In the genomic region with DNA sequence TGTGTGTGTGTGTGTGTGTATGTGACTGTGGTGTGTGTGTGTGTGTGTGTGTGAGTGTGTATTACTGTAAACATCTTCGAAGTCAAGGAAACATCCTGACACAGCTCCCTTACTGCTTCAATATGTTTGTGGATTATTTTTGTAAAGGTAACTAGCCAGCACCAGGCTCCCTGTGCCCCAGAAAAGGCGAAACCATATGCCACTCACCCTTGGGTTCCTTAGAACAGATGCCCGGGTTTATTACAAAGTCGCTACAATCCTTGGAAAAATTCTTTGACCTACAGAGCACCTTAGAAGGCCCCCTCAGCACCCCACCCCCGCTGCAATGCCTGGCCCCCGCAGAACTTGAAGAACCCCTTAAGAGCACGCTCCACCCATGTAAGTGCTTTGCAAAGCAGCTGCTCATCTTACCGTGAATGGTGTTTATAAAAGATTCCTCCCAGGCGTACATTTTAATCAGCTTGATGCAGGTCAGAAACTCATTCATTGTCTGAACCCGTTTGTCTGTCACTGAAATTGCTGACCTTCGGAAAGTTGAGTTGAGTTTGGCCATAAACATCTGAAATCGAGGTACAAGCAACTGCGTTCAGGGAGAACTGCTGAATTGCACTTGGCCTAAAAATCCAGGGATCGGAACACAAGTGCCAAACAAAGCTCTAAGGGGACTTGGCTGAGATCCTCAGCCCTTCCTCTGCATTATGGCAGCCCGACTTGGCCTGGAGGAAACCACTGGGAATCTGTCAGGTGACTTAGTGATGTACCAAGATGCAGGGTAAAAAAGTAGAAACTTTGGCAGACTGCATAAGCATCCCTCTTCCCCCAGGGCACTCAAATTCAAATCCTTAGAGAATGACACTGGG, we compare ENCODE assay signal across 28 mouse cellular contexts. TPM values are rescaled to one million over a fixed set of nuclear protein-coding genes. Genes with fewer than 3 reads are reported as not detected.
A peak's percentile ranks its signal among the peaks of the same experiment; 100 is the strongest.
DNase-seq lines count a peak whose midpoint lies in the region; ATAC-seq and TF ChIP-seq lines count a peak whose summit lies in the region.
"Had no signal": no experiment of that assay in that cellular context is flagged by ENCODE, and none has a peak within 500 bp of the region (broad histone marks: within the 10 kb centered on the region; RNA-seq: fewer than 3 reads in every experiment).

No protein-coding gene starts in this region.

- H3K4me2 ChIP-seq in heart, embryonic 12.5 days: no peak overlapping the region
- H3K4me2 ChIP-seq in intestine, embryonic 15.5 days (replicated peaks): no peak overlapping the region
- H3K4me2 ChIP-seq: embryonic facial prominence, embryonic 13.5 days; forebrain, embryonic 12.5 days; heart, embryonic 15.5 days; hindbrain, embryonic 12.5 days; liver, embryonic 13.5 days had no signal

- 80% methylated on average over 15 of the region's 15 CpGs for WGBS in heart, embryonic 12.5 days
- WGBS in cerebellum, adult 2 months: 9% methylated on average over 15 of the region's 15 CpGs
- WGBS in intestine, embryonic 15.5 days: 66% methylated on average over 15 of the region's 15 CpGs

- H3K4me1 ChIP-seq in heart, embryonic 12.5 days (replicated peaks): 0 out of 2 replicates have a peak, but pooled peaks cover 3% of the 10 kb centered on the region
- H3K4me1 ChIP-seq in cerebellum, adult 2 months (ENCODE audit: control insufficient read depth, insufficient read depth, low read length): peaks cover 42% of the 10 kb centered on the region
- no peaks in the 10 kb centered on the region for H3K4me1 ChIP-seq in intestine, embryonic 15.5 days (replicated peaks)
- H3K4me1 ChIP-seq: heart, embryonic 15.5 days; hindbrain, embryonic 12.5 days; liver, embryonic 13.5 days had no signal

- ATAC-seq in heart, embryonic 12.5 days (ENCODE audit: insufficient number of reproducible peaks, low FRiP score): no peak
- no peak for ATAC-seq in intestine, embryonic 15.5 days
- ATAC-seq: forebrain, postnatal 0 days; hindbrain, postnatal 0 days; intestine, embryonic 16.5 days; lung, postnatal 0 days had no signal

- H3K27me3 ChIP-seq in heart, embryonic 12.5 days (replicated peaks): no peaks in the 10 kb centered on the region
- no peaks in the 10 kb centered on the region for H3K27me3 ChIP-seq in cerebellum, adult 2 months (ENCODE audit: control insufficient read depth, insufficient read depth, low read length)
- H3K27me3 ChIP-seq in intestine, embryonic 15.5 days (replicated peaks): no peaks in the 10 kb centered on the region
- H3K27me3 ChIP-seq: embryonic facial prominence, embryonic 13.5 days; forebrain, embryonic 12.5 days; heart, embryonic 15.5 days; hindbrain, embryonic 12.5 days; liver, embryonic 13.5 days had no signal

- no peak for TF ChIP-seq CTCF in cerebellum, adult 2 months (IDR thresholded peaks at IDR 0.05; ENCODE audit: borderline replicate concordance, insufficient read depth, low read depth, low read length)

- H3K9me3 ChIP-seq in heart, embryonic 12.5 days (replicated peaks): no peaks in the 10 kb centered on the region
- H3K9me3 ChIP-seq in intestine, embryonic 15.5 days: no peaks in the 10 kb centered on the region
- H3K9me3 ChIP-seq: embryonic facial prominence, embryonic 13.5 days; forebrain, embryonic 12.5 days; heart, embryonic 15.5 days; hindbrain, embryonic 12.5 days; liver, embryonic 13.5 days had no signal

- no peaks in the 10 kb centered on the region for H3K36me3 ChIP-seq in heart, embryonic 12.5 days
- no peaks in the 10 kb centered on the region for H3K36me3 ChIP-seq in intestine, embryonic 15.5 days
- H3K36me3 ChIP-seq: embryonic facial prominence, embryonic 13.5 days; forebrain, embryonic 12.5 days; heart, embryonic 15.5 days; hindbrain, embryonic 12.5 days; liver, embryonic 13.5 days had no signal

- no peak overlapping the region for H3K9ac ChIP-seq in heart, embryonic 12.5 days
- no peak overlapping the region for H3K9ac ChIP-seq in intestine, embryonic 15.5 days
- H3K9ac ChIP-seq: embryonic facial prominence, embryonic 13.5 days; forebrain, embryonic 12.5 days; forebrain, postnatal 0 days; heart, embryonic 15.5 days; hindbrain, embryonic 12.5 days; liver, embryonic 13.5 days had no signal

- TF ChIP-seq POLR2A in cerebellum, adult 2 months (IDR thresholded peaks at IDR 0.05; ENCODE audit: borderline replicate concordance, insufficient read depth, low read length): no peak

- no peak overlapping the region for H3K27ac ChIP-seq in heart, embryonic 12.5 days (ENCODE audit: poor library complexity, severe bottlenecking)
- H3K27ac ChIP-seq in cerebellum, adult 2 months (ENCODE audit: insufficient read depth, low read length): peak overlapping the region; percentile 89
- no peak overlapping the region for H3K27ac ChIP-seq in intestine, embryonic 15.5 days
- H3K27ac ChIP-seq: embryonic facial prominence, embryonic 13.5 days; forebrain, embryonic 12.5 days; heart, embryonic 15.5 days; hindbrain, embryonic 12.5 days; hindbrain, postnatal 0 days; liver, embryonic 13.5 days; macrophage had no signal

- no peak overlapping the region for H3K4me3 ChIP-seq in heart, embryonic 12.5 days
- H3K4me3 ChIP-seq in cerebellum, adult 2 months (replicated peaks; ENCODE audit: insufficient read depth, low read depth, low read length): no peak overlapping the region
- no peak overlapping the region for H3K4me3 ChIP-seq in intestine, embryonic 15.5 days (replicated peaks)
- H3K4me3 ChIP-seq: embryonic facial prominence, embryonic 13.5 days; erythroblast, embryonic 14.5 days; forebrain, embryonic 12.5 days; heart, embryonic 15.5 days; hindbrain, embryonic 12.5 days; liver, embryonic 13.5 days had no signal

- DNase-seq in heart, adult 11 months: peak; percentile 76
- peak; percentile 84 to 92 for DNase-seq in cerebellum, adult 2 months
- peak; percentile 55 to 82 for DNase-seq in cerebellum, postnatal 14 days
- no peak for DNase-seq in lung, postnatal 36 days
- DNase-seq: adrenal gland, adult 2 months; B cell, adult 2 months; forebrain, postnatal 0 days; gastrocnemius, postnatal 10 days; kidney, adult 9 months; kidney, postnatal 10 days; layer of hippocampus, postnatal 36 days; left cerebral cortex, postnatal 4 days; liver, embryonic 13.5 days; lung, adult 18-20 months; midbrain, embryonic 14.5 days; thymus, adult 2 months; thymus, postnatal 36 days had no signal

RNA-seq across cellular contexts. Expression of a gene that starts 23.1 kb away (rescaled TPM):
- not detected in 2 replicates for polyA plus RNA-seq in heart, embryonic 12.5 days (2016; fragmentation: Nextera tagmentation; extraction: Ambion mirVana)
- 7.4 and 7.5 TPM in 2 replicates for polyA plus RNA-seq in cerebellum, adult 2 months (2012; rRNA removed)
- 0.16 and 0.20 TPM in 2 replicates for polyA plus RNA-seq in intestine, embryonic 15.5 days (2015; fragmentation: Nextera tagmentation; extraction: Ambion mirVana)
- polyA plus RNA-seq: erythroblast, embryonic 14.5 days; forebrain, embryonic 12.5 days; liver, embryonic 13.5 days; macrophage had no signal
